Mouse (Mus musculus) lung, embryonic 14.5 days (tissue): ENCODE data around the gene Alox15. TPM values are rescaled to one million over a fixed set of nuclear protein-coding genes. Genes with fewer than 3 reads are reported as not detected.

ENCODE experiments used
- ATAC-seq: fragments of 200-750 bp; cut with Nextera tagmentation; 2 replicates; pipeline ENCODE4 v1.8.0; 2017; ENCODE audit warnings: mild to moderate bottlenecking, moderate TSS enrichment, moderate library complexity; ENCODE audit not compliant: insufficient read depth
- DNase-seq: peaks from one replicate; pipeline ENCODE4 v3.0.0-alpha.2; 2015
- H3K27ac ChIP-seq: fragments of 300-500 bp; sonication (generic); 2 replicates; pipeline ENCODE4 v1.5.1; 2014; ENCODE audit warnings: low read depth, mild to moderate bottlenecking, moderate library complexity
- H3K27me3 ChIP-seq: fragments of 300-500 bp; sonication (generic); 2 replicates; pipeline ENCODE4 v1.6.1; 2014; ENCODE audit warnings: low read length, control low read depth; ENCODE audit not compliant: insufficient read depth
- H3K36me3 ChIP-seq: fragments of 300-500 bp; sonication (generic); 2 replicates; pipeline ENCODE4 v1.6.1; 2014; ENCODE audit warnings: control low read depth; ENCODE audit not compliant: insufficient read depth
- H3K4me1 ChIP-seq: fragments of 300-500 bp; sonication (generic); 2 replicates; pipeline ENCODE4 v1.6.1; 2014; ENCODE audit warnings: antibody characterized with exemption, control low read depth; ENCODE audit not compliant: insufficient read depth
- H3K4me2 ChIP-seq: fragments of 300-500 bp; sonication (generic); 2 replicates; pipeline ENCODE4 v1.6.1; 2014; ENCODE audit warnings: mild to moderate bottlenecking
- H3K4me3 ChIP-seq: fragments of 300-500 bp; sonication (generic); 2 replicates; pipeline ENCODE4 v1.5.1; 2014; ENCODE audit warnings: low read depth, low read length
- H3K9ac ChIP-seq: fragments of 300-500 bp; sonication (generic); 2 replicates; pipeline ENCODE4 v1.6.1; 2014
- H3K9me3 ChIP-seq: fragments of 300-500 bp; sonication (generic); 2 replicates; pipeline ENCODE4 v1.6.1; 2016; ENCODE audit warnings: low read depth, low read length, control low read depth
- CTCF ChIP-seq: IDR thresholded peaks from 2 replicates; pipeline ENCODE4 v1.5.1; 2016; ENCODE audit warnings: antibody characterized with exemption, low read depth
- WGBS: fragments of 180-500 bp; shearing (Covaris S2); extraction: QIAGEN DNeasy Blood & Tissue Kit; methylation state at CpG from one replicate; pipeline ENCODE4 v1.1.7; 2014; 5-methylcytosine and 5-hydroxymethylcytosine counted together
- polyA plus RNA-seq: library from polyadenylated mRNA; unstranded; fragments of >200 nt; fragmentation: Nextera tagmentation; extraction: Ambion mirVana; gene quantifications from 2 replicates; pipeline ENCODE4 v1.2.1, GENCODE M21; 2014

Gene Alox15
- polyA plus RNA-seq, 1 experiment from 2014 or later: 0.50 TPM

- ATAC-seq (no peak), DNase-seq (peak; percentile 60)
- 0 out of 2 replicates have a peak, but pooled peaks cover 2% of the 10 kb centered on the region for H3K27me3 ChIP-seq
- H3K9me3 ChIP-seq: no peaks in the 10 kb centered on the region
- no peak overlapping the region for H3K4me2 ChIP-seq
- H3K4me3 ChIP-seq: no peak overlapping the region
- H3K4me1 ChIP-seq: no peaks in the 10 kb centered on the region
- H3K9ac ChIP-seq: no peak overlapping the region
- WGBS: 38% methylated on average over 7 of the region's 7 CpGs
- no peaks in the 10 kb centered on the region for H3K36me3 ChIP-seq
- no peak overlapping the region for H3K27ac ChIP-seq
- peak; percentile 69 for TF ChIP-seq CTCF
Measured at GRCm38 (mm10) chr11:70313833-70314232, 38.0 kb downstream of the Alox15 start.

GRCm38 (mm10) chr11:70309341-70309740 lies 42.5 kb downstream of the Alox15 start:
- Histone ChIP-seq H3K36me3 (no peaks in the 10 kb centered on the region), H3K9ac (no peak overlapping the region), H3K4me1 (no peaks in the 10 kb centered on the region), H3K4me2 (no peak overlapping the region), H3K27ac (no peak overlapping the region), H3K9me3 (no peaks in the 10 kb centered on the region), H3K4me3 (no peak overlapping the region), H3K27me3 (no peaks in the 10 kb centered on the region)
- peak; percentile 72 for TF ChIP-seq CTCF
- DNase-seq (peak; percentile 75), ATAC-seq (no peak)
- WGBS: 22% methylated on average over 9 of the region's 9 CpGs

- Histone ChIP-seq H3K9ac (no peak overlapping the region), H3K4me1 (no peaks in the 10 kb centered on the region), H3K9me3 (no peaks in the 10 kb centered on the region), H3K4me2 (no peak overlapping the region), H3K27ac (no peak overlapping the region), H3K36me3 (no peaks in the 10 kb centered on the region), H3K4me3 (no peak overlapping the region), H3K27me3 (no peaks in the 10 kb centered on the region)
- 94% methylated on average over 2 of the region's 2 CpGs for WGBS
- no peak for ATAC-seq
- DNase-seq: no peak
- peak; percentile 18; the same call in 1 of the 2 replicates for TF ChIP-seq CTCF
Measured at GRCm38 (mm10) chr11:70308296-70308695, 43.5 kb downstream of the Alox15 start.

GRCm38 (mm10) chr11:70306159-70306558 lies 45.7 kb downstream of the Alox15 start:
- WGBS: 50% methylated on average over 7 of the region's 7 CpGs
- Histone ChIP-seq H3K9me3 (no peaks in the 10 kb centered on the region), H3K36me3 (no peaks in the 10 kb centered on the region), H3K27me3 (no peaks in the 10 kb centered on the region), H3K9ac (no peak overlapping the region), H3K4me3 (no peak overlapping the region), H3K4me2 (no peak overlapping the region), H3K4me1 (no peaks in the 10 kb centered on the region), H3K27ac (no peak overlapping the region)
- TF ChIP-seq CTCF: no peak
- no peak for ATAC-seq
- peak; percentile 19 for DNase-seq

- TF ChIP-seq CTCF: no peak
- 68% methylated on average over 4 of the region's 4 CpGs for WGBS
- Histone ChIP-seq H3K4me2 (no peak overlapping the region), H3K9me3 (no peaks in the 10 kb centered on the region), H3K27me3 (no peaks in the 10 kb centered on the region), H3K9ac (no peak overlapping the region), H3K4me1 (no peaks in the 10 kb centered on the region), H3K27ac (no peak overlapping the region), H3K4me3 (no peak overlapping the region), H3K36me3 (no peaks in the 10 kb centered on the region)
- ATAC-seq (no peak), DNase-seq (peak; percentile 22)
Measured at GRCm38 (mm10) chr11:70302293-70302692, 49.5 kb downstream of the Alox15 start.

GRCm38 (mm10) chr11:70297836-70298454 lies 53.9 kb downstream of the Alox15 start:
- H3K36me3 ChIP-seq: no peaks in the 10 kb centered on the region
- no peak overlapping the region for H3K4me2 ChIP-seq
- H3K9me3 ChIP-seq: no peaks in the 10 kb centered on the region
- H3K4me3 ChIP-seq: no peak overlapping the region
- 0 out of 2 replicates have a peak overlapping the region, but pooled peaks have one; percentile 1 for H3K27ac ChIP-seq
- WGBS: 23% methylated on average over 12 of the region's 12 CpGs
- peak; percentile 49 for DNase-seq
- no peak overlapping the region for H3K9ac ChIP-seq
- no peak; the same call in 1 of the 2 replicates for ATAC-seq
- no peaks in the 10 kb centered on the region for H3K27me3 ChIP-seq
- H3K4me1 ChIP-seq: no peaks in the 10 kb centered on the region
- TF ChIP-seq CTCF: no peak

GRCm38 (mm10) chr11:70297405-70297804 lies 54.4 kb downstream of the Alox15 start:
- H3K9me3 ChIP-seq: no peaks in the 10 kb centered on the region
- no peak overlapping the region for H3K4me3 ChIP-seq
- H3K4me1 ChIP-seq: no peaks in the 10 kb centered on the region
- no peak for TF ChIP-seq CTCF
- H3K36me3 ChIP-seq: no peaks in the 10 kb centered on the region
- H3K27ac ChIP-seq: 0 out of 2 replicates have a peak overlapping the region, but pooled peaks have one; percentile 1
- no peak overlapping the region for H3K9ac ChIP-seq
- H3K4me2 ChIP-seq: no peak overlapping the region
- no peak for ATAC-seq
- peak; percentile 30 for DNase-seq
- H3K27me3 ChIP-seq: no peaks in the 10 kb centered on the region
- 33% methylated on average over 4 of the region's 4 CpGs for WGBS

Other genes with a start within 250 kb of the Alox15 start
- gene Mgl2, start 221.7 kb downstream of the Alox15 start, polyA plus RNA-seq: 5.9 and 6.4 TPM in 2 replicates
- gene Clec10a, start 195.8 kb downstream of the Alox15 start, polyA plus RNA-seq: 0.18 and 1.1 TPM in 2 replicates
- 0.23 and 0.63 TPM in 2 replicates for gene Slc16a11, start 139.3 kb downstream of the Alox15 start, polyA plus RNA-seq
- gene Slc16a13, start 131.0 kb downstream of the Alox15 start, polyA plus RNA-seq: 4.4 and 6.2 TPM in 2 replicates
- 30.3 and 30.9 TPM in 2 replicates for gene Bcl6b, start 122.2 kb downstream of the Alox15 start, polyA plus RNA-seq
- gene 0610010K14Rik, start 114.1 kb downstream of the Alox15 start, polyA plus RNA-seq: 180 and 198 TPM in 2 replicates
- 9.3 and 10.8 TPM in 2 replicates for gene Gm21988, start 112.2 kb downstream of the Alox15 start, polyA plus RNA-seq
- 135 and 140 TPM in 2 replicates for gene Rnasek, start 112.2 kb downstream of the Alox15 start, polyA plus RNA-seq
- gene Alox12, start 96.7 kb downstream of the Alox15 start, polyA plus RNA-seq: 6.6 and 6.9 TPM in 2 replicates
- gene Alox12e, start 29.4 kb downstream of the Alox15 start, polyA plus RNA-seq: not detected in 2 replicates
- 44.4 and 46.5 TPM in 2 replicates for gene Pelp1, start 58.0 kb upstream of the Alox15 start, polyA plus RNA-seq
- gene Arrb2, start 80.6 kb upstream of the Alox15 start, polyA plus RNA-seq: 15.1 and 17.6 TPM in 2 replicates
- 43.0 and 47.9 TPM in 2 replicates for gene Med11, start 99.9 kb upstream of the Alox15 start, polyA plus RNA-seq
- 0.28 and 0.65 TPM in 2 replicates for gene Zmynd15, start 107.4 kb upstream of the Alox15 start, polyA plus RNA-seq
- 4.9 and 5.8 TPM in 2 replicates for gene Cxcl16, start 108.0 kb upstream of the Alox15 start, polyA plus RNA-seq
- 1.2 and 1.3 TPM in 2 replicates for gene Tm4sf5, start 153.2 kb upstream of the Alox15 start, polyA plus RNA-seq
- gene Vmo1, start 162.6 kb upstream of the Alox15 start, polyA plus RNA-seq: 0.38 TPM in 1 of 2 replicates, not detected in the other
- 0.30 and 0.55 TPM in 2 replicates for gene Gltpd2, start 167.2 kb upstream of the Alox15 start, polyA plus RNA-seq
- 778 and 813 TPM in 2 replicates for gene Psmb6, start 173.3 kb upstream of the Alox15 start, polyA plus RNA-seq
- gene Gm40193, start 180.9 kb upstream of the Alox15 start, polyA plus RNA-seq: not detected in 2 replicates
- gene Pld2, start 188.0 kb upstream of the Alox15 start, polyA plus RNA-seq: 5.9 and 6.4 TPM in 2 replicates
- gene Mink1, start 210.8 kb upstream of the Alox15 start, polyA plus RNA-seq: 15.2 and 15.4 TPM in 2 replicates